Mouse (Mus musculus) cerebellum, postnatal 4 days (tissue): ENCODE results near the gene Sik3.

Experiments used
- DNase-seq, 2 experiments: peaks; one replicate each; pipeline ENCODE4 v3.0.0; 2022; ENCODE audit warnings: low spot score in 2 of 2, mixed read lengths in 1 of 2

The Sik3 gene

GRCm38 (mm10) chr9:46228491-46228890 lies 215.9 kb downstream of the Sik3 start, which contains the start of gene Apoa1:
Gene Apoa1 (plus strand): TSS chr9:46228580.
- DNase-seq = no peak

GRCm38 (mm10) chr9:46229573-46230449 lies 217.2 kb downstream of the Sik3 start:
- peak; percentile 63 to 78 for DNase-seq

DNA sequence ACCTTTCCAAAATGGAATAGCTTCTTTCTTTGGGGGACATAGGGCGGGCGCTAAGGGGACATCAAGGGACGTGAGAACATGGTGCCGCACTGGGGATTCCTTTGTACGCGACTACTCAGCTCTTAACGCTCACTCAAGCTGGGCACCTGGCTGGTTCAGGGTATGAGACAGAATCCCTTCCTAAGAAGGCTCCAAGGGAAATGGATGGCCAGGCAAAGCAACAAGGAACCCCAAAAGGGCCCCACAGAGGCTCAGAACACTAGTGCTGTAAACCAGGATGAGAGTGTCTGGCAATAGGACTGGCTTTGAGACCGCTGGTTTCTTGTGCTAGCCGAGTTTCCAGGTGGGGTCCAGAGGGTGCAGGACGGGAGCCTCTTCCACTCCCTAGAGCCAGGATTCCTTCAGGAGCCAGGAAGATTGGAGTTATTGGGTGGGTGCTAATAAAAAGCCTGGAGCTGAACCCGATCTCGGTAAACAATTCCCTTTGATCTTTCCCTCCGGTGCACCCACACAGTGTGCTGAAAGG lies 217.9 kb downstream of the Sik3 start:
- no peak for DNase-seq

- DNase-seq = no peak
These were observed 222.6 kb downstream of the Sik3 start for GRCm38 (mm10) chr9:46235196-46235595.

DNA sequence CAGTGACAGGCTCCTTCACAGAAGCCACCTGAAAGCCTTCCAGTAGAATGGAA lies 222.8 kb downstream of the Sik3 start, which contains the start of gene Apoc3:
Apoc3 (minus strand) TSS at position 41 of the 53 bp plus-strand sequence.
- DNase-seq = no peak

DNA sequence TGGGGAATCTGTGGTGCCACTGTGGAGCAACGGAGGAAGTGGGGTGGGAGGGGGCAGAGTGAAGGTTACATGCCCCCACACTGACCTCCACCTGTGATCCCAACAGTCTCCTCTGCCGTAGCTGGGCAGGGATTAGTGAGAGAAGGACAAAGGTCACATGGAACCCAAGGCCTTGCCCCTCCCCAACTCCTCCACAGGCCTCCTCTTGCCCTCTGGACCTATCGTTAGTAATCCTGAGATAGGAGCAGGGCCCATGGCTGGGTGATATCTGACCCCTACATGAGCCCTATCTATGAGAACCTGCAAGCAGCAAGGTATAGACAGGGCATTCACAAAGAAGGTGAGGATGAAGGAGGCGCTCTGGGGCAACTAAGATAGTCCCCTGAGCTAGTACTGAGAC lies 223.0 kb downstream of the Sik3 start:
- no peak for DNase-seq

GRCm38 (mm10) chr9:46238850-46239249 lies 226.2 kb downstream of the Sik3 start:
- DNase-seq = no peak

DNA sequence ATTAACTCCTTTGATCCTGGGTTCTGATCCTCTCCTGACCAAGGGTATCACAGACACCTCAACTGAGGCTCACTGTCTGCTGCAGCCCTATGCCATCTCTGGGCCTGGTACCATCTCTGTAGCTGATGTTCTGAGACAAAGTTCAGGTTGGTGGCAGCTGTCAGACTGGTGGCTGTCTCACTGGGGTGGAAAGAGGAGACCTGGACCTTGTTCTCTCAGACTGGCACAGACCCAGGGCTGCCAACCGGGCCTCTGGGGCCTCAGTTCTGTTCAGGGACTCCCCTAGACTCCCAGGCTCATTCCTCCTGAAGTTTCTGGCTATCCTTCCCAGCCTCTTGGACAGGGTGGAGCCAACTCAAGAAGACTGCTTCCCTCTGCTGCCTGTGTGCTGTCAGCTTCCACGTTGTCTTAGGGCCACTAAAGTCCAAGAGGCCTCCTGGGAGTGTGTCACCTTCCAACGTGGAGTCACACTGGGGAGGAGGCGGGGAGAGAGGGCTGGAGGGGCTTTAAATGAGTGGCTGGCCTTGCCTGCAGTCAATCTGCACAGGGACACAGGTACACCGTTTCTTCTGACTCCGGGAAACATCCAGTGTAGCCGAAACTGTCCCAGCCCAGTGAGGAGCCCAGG lies 228.0 kb downstream of the Sik3 start, which contains the start of gene Apoa4:
Apoa4 (plus strand) TSS at position 171 of the 628 bp plus-strand sequence.
- no peak for DNase-seq

DNA sequence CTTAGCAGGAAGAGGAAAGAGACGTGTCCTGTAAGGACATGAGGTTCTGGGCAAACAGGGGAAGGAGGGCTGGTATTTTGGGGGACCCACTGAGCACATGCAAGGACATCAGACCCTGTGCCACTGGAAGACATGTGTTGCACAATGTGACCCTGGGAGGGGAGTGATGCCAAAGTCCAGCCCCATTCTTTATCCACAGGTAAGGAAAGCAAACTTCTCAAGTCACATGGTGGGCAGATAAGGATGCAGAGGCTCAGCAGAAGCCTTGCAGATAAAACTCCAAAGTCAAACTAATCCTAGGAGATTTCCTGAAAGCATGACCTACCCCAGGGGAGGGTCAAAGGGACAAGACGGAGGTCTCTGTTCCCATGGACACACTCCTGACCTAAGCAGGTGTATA lies 229.2 kb downstream of the Sik3 start:
- no peak for DNase-seq

GRCm38 (mm10) chr9:46243122-46243521 lies 230.5 kb downstream of the Sik3 start:
- DNase-seq = no peak

- no peak for DNase-seq
These were observed 231.0 kb downstream of the Sik3 start for GRCm38 (mm10) chr9:46243584-46243983.

- peak; percentile 43 to 62 for DNase-seq
These were observed 234.2 kb downstream of the Sik3 start for GRCm38 (mm10) chr9:46246752-46247324.

- DNase-seq = no peak
These were observed 243.6 kb downstream of the Sik3 start for GRCm38 (mm10) chr9:46256177-46256576.

GRCm38 (mm10) chr9:46256658-46257385 lies 244.2 kb downstream of the Sik3 start:
- DNase-seq = no peak

GRCm38 (mm10) chr9:46257546-46257945 lies 244.9 kb downstream of the Sik3 start:
- DNase-seq = no peak

DNA sequence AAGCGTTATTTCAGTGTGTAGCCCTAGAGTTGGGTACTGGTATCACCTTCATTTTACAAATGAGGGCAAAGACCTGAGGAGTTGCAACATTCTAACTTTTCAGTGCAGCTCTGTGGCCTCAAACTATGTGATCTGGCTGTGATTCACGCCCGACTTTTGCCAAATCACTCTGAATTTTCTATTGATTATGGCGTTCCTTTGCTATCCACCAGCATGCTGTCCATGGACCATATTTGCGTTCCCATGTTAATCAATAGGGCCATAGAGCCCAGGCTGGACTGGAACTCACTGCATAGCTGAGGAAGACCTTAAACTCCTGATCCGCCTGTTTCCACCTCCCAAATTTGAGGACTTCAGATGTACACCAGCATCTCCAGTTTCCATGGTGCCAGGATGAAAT lies 246.5 kb downstream of the Sik3 start:
- no peak for DNase-seq

DNA sequence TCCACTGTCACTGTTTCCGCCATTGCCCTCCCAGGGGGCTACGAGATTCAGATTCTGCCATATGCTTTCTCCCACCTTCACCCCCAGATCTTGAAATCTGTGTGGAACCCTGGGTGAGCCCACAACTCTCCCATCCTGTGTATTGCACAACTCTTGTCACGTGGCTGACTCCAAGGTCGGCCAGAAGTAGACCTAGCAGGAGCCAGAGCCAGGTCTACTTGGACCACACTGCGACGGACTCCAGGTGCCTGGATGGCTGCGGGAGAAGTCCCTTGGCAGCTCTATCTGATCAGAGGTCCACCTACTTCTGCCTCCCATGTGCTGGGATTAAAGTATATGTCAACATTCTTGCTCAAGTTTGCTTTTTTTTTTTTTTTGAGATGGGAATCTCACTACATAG lies 248.5 kb downstream of the Sik3 start:
- no peak for DNase-seq

DNA sequence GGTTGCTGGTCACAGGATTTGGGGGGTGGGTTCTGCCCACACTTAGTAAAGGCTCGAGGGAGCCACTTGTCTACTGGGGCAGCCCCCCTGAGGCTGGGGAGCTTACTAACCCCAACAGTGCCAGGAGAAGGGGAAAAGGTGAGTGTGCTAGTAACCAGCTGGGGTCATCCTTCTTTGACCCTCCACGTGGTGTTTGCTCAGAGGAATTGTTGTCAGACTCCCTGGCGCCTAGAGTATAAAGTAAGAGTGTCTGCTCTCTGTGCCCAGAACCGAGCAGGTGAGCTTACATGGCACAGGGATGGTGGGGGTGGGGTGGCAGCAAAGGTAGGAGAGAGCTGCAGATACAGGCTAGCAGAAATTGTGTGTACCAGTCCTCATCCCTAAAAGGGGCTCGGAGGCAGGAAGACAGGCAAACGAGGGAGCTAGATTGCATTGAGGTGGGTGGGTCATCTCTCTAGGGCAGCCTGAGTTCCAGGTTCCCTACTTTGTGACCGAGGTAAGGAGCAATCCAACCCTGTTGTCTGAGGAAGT lies 255.8 kb downstream of the Sik3 start, which contains the start of gene Apoa5:
Apoa5 (plus strand) TSS at position 291 of the 531 bp plus-strand sequence.
- DNase-seq = no peak

DNA sequence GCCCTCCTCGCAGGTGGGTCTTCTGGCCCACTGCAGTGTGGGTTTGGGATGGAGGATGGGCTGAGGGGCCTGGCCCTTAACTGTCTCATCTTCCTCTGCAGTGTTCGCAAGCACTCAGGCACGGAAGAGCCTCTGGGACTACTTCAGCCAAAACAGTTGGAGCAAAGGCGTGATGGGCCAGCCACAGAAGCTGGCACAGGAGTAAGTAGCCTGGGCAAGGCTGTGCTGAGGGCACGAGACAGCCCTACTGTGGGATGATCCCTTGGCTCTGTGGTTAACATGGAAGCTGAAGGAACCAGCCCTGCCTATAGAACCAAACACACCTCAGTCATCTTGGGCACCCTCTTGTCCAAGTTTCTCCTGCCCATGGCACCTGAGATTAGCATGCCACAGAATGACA lies 256.5 kb downstream of the Sik3 start:
- no peak for DNase-seq

DNA sequence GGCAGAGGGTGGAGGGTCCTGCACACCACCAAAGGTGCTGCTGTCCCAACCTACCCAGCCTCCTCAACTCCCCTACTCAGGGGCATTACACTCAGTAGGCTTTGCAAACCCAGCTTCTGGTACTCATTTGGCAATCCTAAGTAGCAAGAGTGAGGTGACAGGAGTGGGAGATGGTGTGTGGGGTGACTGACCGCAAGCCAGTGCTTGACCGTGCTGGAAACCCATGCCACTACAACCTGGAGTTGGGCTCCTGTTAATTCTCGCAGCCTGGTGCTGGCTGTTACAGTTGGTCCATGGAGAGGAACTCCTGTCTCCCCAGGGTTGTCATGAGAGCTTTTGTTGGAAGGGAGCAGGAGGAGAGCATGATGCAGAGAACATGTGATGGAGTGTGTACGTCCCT lies 258.2 kb downstream of the Sik3 start:
- DNase-seq = no peak

DNA sequence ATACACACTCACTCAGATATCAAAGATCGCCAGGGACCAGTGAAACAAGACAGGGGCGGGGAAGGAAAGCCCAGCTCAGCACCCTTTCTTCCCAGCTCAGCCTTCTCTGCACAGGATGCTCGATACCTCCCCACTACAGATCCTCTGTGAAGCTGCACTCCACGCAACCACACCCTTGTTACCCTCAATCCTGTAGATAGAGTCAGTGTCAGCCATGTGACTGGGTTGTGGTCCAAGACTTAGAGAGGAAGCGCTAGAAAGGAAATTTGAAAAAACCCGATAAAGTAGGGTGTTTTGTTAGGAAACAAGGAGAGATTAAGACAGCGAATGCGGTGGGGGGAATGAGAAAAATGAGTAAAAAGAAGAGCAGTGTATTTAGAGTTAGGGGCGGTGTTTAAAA lies 259.4 kb downstream of the Sik3 start:
- DNase-seq = no peak
